Mouse (Mus musculus) midbrain, embryonic 12.5 days (tissue): ENCODE measurements around the gene Gm20388. TPM values are rescaled to one million over a fixed set of nuclear protein-coding genes. Genes with fewer than 3 reads are reported as not detected.
A peak's percentile ranks its signal among the peaks of the same experiment; 100 is the strongest.

ENCODE experiments used
- ATAC-seq: fragments of 200-750 bp; cut with Nextera tagmentation; 2 replicates; pipeline ENCODE4 v1.8.0; 2017; ENCODE audit warnings: low read depth, moderate TSS enrichment, moderate library complexity; ENCODE audit not compliant: low FRiP score
- H3K27ac ChIP-seq: fragments of 300-500 bp; sonication (generic); replicated peaks from 2 replicates; pipeline ENCODE4 v1.5.1; 2016; ENCODE audit warnings: mild to moderate bottlenecking
- H3K27me3 ChIP-seq: fragments of 300-500 bp; sonication (generic); 2 replicates; pipeline ENCODE4 v1.6.1; 2016; ENCODE audit warnings: mild to moderate bottlenecking
- H3K36me3 ChIP-seq: fragments of 300-500 bp; sonication (generic); 2 replicates; pipeline ENCODE4 v1.6.1; 2016
- H3K4me1 ChIP-seq: fragments of 300-500 bp; sonication (generic); 2 replicates; pipeline ENCODE4 v1.6.1; 2016
- H3K4me2 ChIP-seq: fragments of 300-500 bp; sonication (generic); replicated peaks from 2 replicates; pipeline ENCODE4 v1.6.1; 2016; ENCODE audit warnings: mild to moderate bottlenecking, moderate library complexity
- H3K4me3 ChIP-seq: fragments of 300-500 bp; sonication (generic); 2 replicates; pipeline ENCODE4 v1.5.1; 2016; ENCODE audit warnings: mild to moderate bottlenecking
- H3K9ac ChIP-seq: fragments of 300-500 bp; sonication (generic); replicated peaks from 2 replicates; pipeline ENCODE4 v1.6.1; 2016; ENCODE audit warnings: mild to moderate bottlenecking, moderate library complexity
- H3K9me3 ChIP-seq: fragments of 300-500 bp; sonication (generic); 2 replicates; pipeline ENCODE4 v1.6.1; 2016; ENCODE audit warnings: mild to moderate bottlenecking
- WGBS: fragments of 180-500 bp; shearing (Covaris S2); methylation state at CpG from one replicate; pipeline ENCODE4 v1.1.7; 2016; 5-methylcytosine and 5-hydroxymethylcytosine counted together
- polyA plus RNA-seq: library from polyadenylated mRNA; unstranded; fragments of >200 nt; fragmentation: Nextera tagmentation; extraction: Ambion mirVana; gene quantifications from 2 replicates; pipeline ENCODE4 v1.2.1, GENCODE M21; 2016

Gm20388 gene
- polyA plus RNA-seq, 1 experiment from 2014 or later = not detected

- 0 out of 2 replicates have a peak, but pooled peaks have one; percentile 3 for ATAC-seq
- Histone ChIP-seq H3K36me3 (0 out of 2 replicates have a peak, but pooled peaks cover 9% of the 10 kb centered on the region), H3K4me1 (peaks cover 18% of the 10 kb centered on the region), H3K9me3 (no peaks in the 10 kb centered on the region), H3K4me2 (peak overlapping the region; percentile 88), H3K4me3 (peak overlapping the region; percentile 74), H3K27me3 (no peaks in the 10 kb centered on the region), H3K9ac (peak overlapping the region; percentile 67), H3K27ac (peak overlapping the region; percentile 68)
- 2% methylated on average over 20 of the region's 20 CpGs for WGBS
Measured at GRCm38 (mm10) chr8:122610612-122611277, 2700.1 kb downstream of the Gm20388 start.

- Histone ChIP-seq H3K4me2 (peak within 1 kb of the TSS; percentile 88), H3K27ac (peak within 1 kb of the TSS; percentile 90), H3K36me3 (0 out of 2 replicates have a peak, but pooled peaks cover 9% of the 10 kb centered on the region), H3K4me3 (peak within 1 kb of the TSS; percentile 74), H3K4me1 (peaks cover 18% of the 10 kb centered on the region), H3K27me3 (no peaks in the 10 kb centered on the region), H3K9ac (peak within 1 kb of the TSS; percentile 68), H3K9me3 (no peaks in the 10 kb centered on the region)
- under 1% methylated on average over 56 of the region's 57 CpGs for WGBS
- ATAC-seq = peak; percentile 95
Measured at GRCm38 (mm10) chr8:122611295-122612133, 2700.9 kb downstream of the Gm20388 start, which contains the start of the genes Galns and Trappc2l. Gene Galns, minus strand, starts transcription at chr8:122611463. Gene Trappc2l, plus strand, starts transcription at chr8:122611640.

GRCm38 (mm10) chr8:122616181-122616905 lies 2705.7 kb downstream of the Gm20388 start:
- H3K9me3 ChIP-seq = no peaks in the 10 kb centered on the region
- H3K36me3 ChIP-seq = 0 out of 2 replicates have a peak, but pooled peaks cover 9% of the 10 kb centered on the region
- WGBS = 80% methylated on average over 9 of the region's 9 CpGs
- peaks cover 19% of the 10 kb centered on the region for H3K4me1 ChIP-seq
- no peak overlapping the region for H3K4me3 ChIP-seq
- no peak overlapping the region for H3K9ac ChIP-seq
- no peaks in the 10 kb centered on the region for H3K27me3 ChIP-seq
- ATAC-seq = no peak
- no peak overlapping the region for H3K27ac ChIP-seq
- no peak overlapping the region for H3K4me2 ChIP-seq

- Histone ChIP-seq H3K27me3 (no peaks in the 10 kb centered on the region), H3K9ac (no peak overlapping the region), H3K27ac (no peak overlapping the region), H3K4me3 (no peak overlapping the region), H3K4me1 (peaks cover 10% of the 10 kb centered on the region), H3K4me2 (no peak overlapping the region), H3K36me3 (0 out of 2 replicates have a peak, but pooled peaks cover 9% of the 10 kb centered on the region), H3K9me3 (no peaks in the 10 kb centered on the region)
- 32% methylated on average over 5 of the region's 7 CpGs for WGBS
- ATAC-seq = no peak
Measured at GRCm38 (mm10) chr8:122617947-122618546, 2707.4 kb downstream of the Gm20388 start.

- 0 out of 2 replicates have a peak, but pooled peaks cover 9% of the 10 kb centered on the region for H3K36me3 ChIP-seq
- H3K4me3 ChIP-seq = no peak overlapping the region
- 67% methylated on average over 6 of the region's 6 CpGs for WGBS
- no peak for ATAC-seq
- no peak overlapping the region for H3K9ac ChIP-seq
- no peaks in the 10 kb centered on the region for H3K27me3 ChIP-seq
- no peaks in the 10 kb centered on the region for H3K9me3 ChIP-seq
- H3K27ac ChIP-seq = no peak overlapping the region
- no peak overlapping the region for H3K4me2 ChIP-seq
- peaks cover 10% of the 10 kb centered on the region for H3K4me1 ChIP-seq
Measured at GRCm38 (mm10) chr8:122618660-122619378, 2708.2 kb downstream of the Gm20388 start.

GRCm38 (mm10) chr8:122620446-122620845 lies 2709.8 kb downstream of the Gm20388 start:
- Histone ChIP-seq H3K27me3 (no peaks in the 10 kb centered on the region), H3K36me3 (0 out of 2 replicates have a peak, but pooled peaks cover 3% of the 10 kb centered on the region), H3K9ac (no peak overlapping the region), H3K4me3 (no peak overlapping the region), H3K27ac (no peak overlapping the region), H3K4me2 (no peak overlapping the region), H3K4me1 (peaks cover 10% of the 10 kb centered on the region), H3K9me3 (no peaks in the 10 kb centered on the region)
- ATAC-seq = no peak
- WGBS = 51% methylated on average over 5 of the region's 5 CpGs

- ATAC-seq = no peak
- Histone ChIP-seq H3K9ac (no peak within 1 kb of the TSS), H3K4me2 (no peak within 1 kb of the TSS), H3K27me3 (no peaks in the 10 kb centered on the region), H3K4me3 (no peak within 1 kb of the TSS), H3K9me3 (no peaks in the 10 kb centered on the region), H3K4me1 (peaks cover 10% of the 10 kb centered on the region), H3K36me3 (no peaks in the 10 kb centered on the region), H3K27ac (no peak within 1 kb of the TSS)
- 64% methylated on average over 6 of the region's 6 CpGs for WGBS
Measured at GRCm38 (mm10) chr8:122622727-122623126, 2712.1 kb downstream of the Gm20388 start, which contains the start of gene Pabpn1l. Gene Pabpn1l, minus strand, starts transcription at chr8:122622739.

- H3K4me3 ChIP-seq = no peak overlapping the region
- no peak overlapping the region for H3K9ac ChIP-seq
- no peak overlapping the region for H3K4me2 ChIP-seq
- ATAC-seq = no peak
- no peak overlapping the region for H3K27ac ChIP-seq
- no peaks in the 10 kb centered on the region for H3K9me3 ChIP-seq
- peaks cover 5% of the 10 kb centered on the region for H3K27me3 ChIP-seq
- H3K4me1 ChIP-seq = 0 out of 2 replicates have a peak, but pooled peaks cover 5% of the 10 kb centered on the region
- H3K36me3 ChIP-seq = no peaks in the 10 kb centered on the region
- 93% methylated on average over 17 of the region's 17 CpGs for WGBS
Measured at GRCm38 (mm10) chr8:122623844-122624642, 2713.4 kb downstream of the Gm20388 start.

- Histone ChIP-seq H3K4me1 (0 out of 2 replicates have a peak, but pooled peaks cover 3% of the 10 kb centered on the region), H3K27ac (no peak overlapping the region), H3K36me3 (no peaks in the 10 kb centered on the region), H3K4me3 (no peak overlapping the region), H3K27me3 (peaks cover 5% of the 10 kb centered on the region), H3K4me2 (no peak overlapping the region), H3K9me3 (no peaks in the 10 kb centered on the region), H3K9ac (no peak overlapping the region)
- ATAC-seq = no peak
- WGBS = 74% methylated on average over 5 of the region's 5 CpGs
Measured at GRCm38 (mm10) chr8:122624653-122625052, 2714.0 kb downstream of the Gm20388 start.

GRCm38 (mm10) chr8:122625811-122626210 lies 2715.2 kb downstream of the Gm20388 start:
- no peak overlapping the region for H3K4me2 ChIP-seq
- H3K4me3 ChIP-seq = no peak overlapping the region
- peaks cover 4% of the 10 kb centered on the region for H3K4me1 ChIP-seq
- no peak for ATAC-seq
- H3K27ac ChIP-seq = no peak overlapping the region
- 85% methylated on average over 9 of the region's 9 CpGs for WGBS
- no peaks in the 10 kb centered on the region for H3K36me3 ChIP-seq
- no peaks in the 10 kb centered on the region for H3K9me3 ChIP-seq
- peaks cover 12% of the 10 kb centered on the region for H3K27me3 ChIP-seq
- no peak overlapping the region for H3K9ac ChIP-seq
